Comparison of ENCODE assay signal across 14 mouse cellular contexts in genomic region chr11:17939168-17939567, GRCm38 (mm10).
"Had no signal": no experiment of that assay in that cellular context is flagged by ENCODE, and none has a peak within 500 bp of the region (broad histone marks: within the 10 kb centered on the region; RNA-seq: fewer than 3 reads in every experiment).

No protein-coding gene starts in this region.

- H3K4me2 ChIP-seq: limb, embryonic 15.5 days; liver, embryonic 12.5 days; lung, embryonic 14.5 days; neural tube, embryonic 15.5 days had no signal

- H3K4me1 ChIP-seq: limb, embryonic 15.5 days; liver, embryonic 12.5 days; midbrain, embryonic 10.5 days; neural tube, embryonic 15.5 days had no signal

- H3K9me3 ChIP-seq: limb, embryonic 15.5 days; liver, embryonic 12.5 days; midbrain, embryonic 10.5 days; neural tube, embryonic 15.5 days had no signal

- H3K27ac ChIP-seq: limb, embryonic 15.5 days; liver, embryonic 12.5 days; midbrain, embryonic 10.5 days; neural tube, embryonic 15.5 days; stomach, postnatal 0 days had no signal

- H3K9ac ChIP-seq: limb, embryonic 15.5 days; liver, embryonic 12.5 days; lung, embryonic 14.5 days; neural tube, embryonic 15.5 days had no signal

- H3K27me3 ChIP-seq: limb, embryonic 15.5 days; liver, embryonic 12.5 days; neural tube, embryonic 15.5 days had no signal

- ATAC-seq: liver, embryonic 12.5 days had no signal

- H3K4me3 ChIP-seq: limb, embryonic 15.5 days; liver, embryonic 12.5 days; midbrain, embryonic 10.5 days; myocyte; neural tube, embryonic 15.5 days had no signal

- DNase-seq: kidney, postnatal 25 days; layer of hippocampus, adult 9-11 months; layer of hippocampus, postnatal 36 days; lung, embryonic 14.5 days; lung, postnatal 10 days; lung, postnatal 4 days; midbrain, embryonic 14.5 days; thymus, postnatal 4 days had no signal
